Mouse (Mus musculus) sigmoid colon, adult 10 weeks (tissue): Measurements from ENCODE around the gene Olfr470. TPM values are rescaled to one million over a fixed set of nuclear protein-coding genes. Genes with fewer than 3 reads are reported as not detected.

ENCODE experiments used
- polyA plus RNA-seq: library from polyadenylated mRNA; stranded (reverse); fragments of 350-450 nt; fragmentation: Illumina TruSeq; extraction: RNeasy Lipid Tissue Mini Kit (QIAGEN cat#74804); gene quantifications from one replicate; pipeline ENCODE4 v1.2.3, GENCODE M21; 2014; ENCODE audit warnings: low read depth, low replicate concordance

The Olfr470 gene
- not detected for polyA plus RNA-seq

GRCm38 (mm10) chr7:107847390-107847789 lies at the start of gene Olfr470:
Olfr470 (minus strand) TSS chr7:107847490.

GRCm38 (mm10) chr7:107825441-107825840 lies 21.8 kb downstream of the Olfr470 start, which contains the start of gene Olfr469:
Olfr469 (minus strand) TSS chr7:107825541.

GRCm38 (mm10) chr7:107811963-107812362 lies 35.3 kb downstream of the Olfr470 start, which contains the start of gene Olfr467:
Olfr467 (plus strand) TSS chr7:107812263.

GRCm38 (mm10) chr7:107801108-107801507 lies 46.2 kb downstream of the Olfr470 start, which contains the start of gene Ovch2:
Ovch2 (minus strand) TSS chr7:107801208.

Other genes starting within 250 kb of the Olfr470 start
- gene 5330417H12Rik, start 222.3 kb downstream of the Olfr470 start, polyA plus RNA-seq: not detected
- gene Cyb5r2, start 89.5 kb downstream of the Olfr470 start, polyA plus RNA-seq: not detected
- not detected for gene Ovch2, start 46.3 kb downstream of the Olfr470 start, polyA plus RNA-seq
- not detected for gene Olfr467, start 35.2 kb downstream of the Olfr470 start, polyA plus RNA-seq
- not detected for gene Olfr469, start 21.9 kb downstream of the Olfr470 start, polyA plus RNA-seq
- gene Olfr472, start 50.4 kb upstream of the Olfr470 start, polyA plus RNA-seq: not detected
- gene Olfr473, start 83.0 kb upstream of the Olfr470 start, polyA plus RNA-seq: not detected
- not detected for gene Olfr474, start 107.2 kb upstream of the Olfr470 start, polyA plus RNA-seq
- gene Olfr476, start 117.3 kb upstream of the Olfr470 start, polyA plus RNA-seq: not detected
- gene Olfr477, start 139.2 kb upstream of the Olfr470 start, polyA plus RNA-seq: not detected
- gene Olfr478, start 186.5 kb upstream of the Olfr470 start, polyA plus RNA-seq: not detected
- gene Olfr479, start 203.2 kb upstream of the Olfr470 start, polyA plus RNA-seq: not detected
- not detected for gene Olfr480, start 219.9 kb upstream of the Olfr470 start, polyA plus RNA-seq
- not detected for gene Olfr481, start 232.4 kb upstream of the Olfr470 start, polyA plus RNA-seq